Comparison of ENCODE assay signal across 8 mouse cellular contexts in the genomic region with DNA sequence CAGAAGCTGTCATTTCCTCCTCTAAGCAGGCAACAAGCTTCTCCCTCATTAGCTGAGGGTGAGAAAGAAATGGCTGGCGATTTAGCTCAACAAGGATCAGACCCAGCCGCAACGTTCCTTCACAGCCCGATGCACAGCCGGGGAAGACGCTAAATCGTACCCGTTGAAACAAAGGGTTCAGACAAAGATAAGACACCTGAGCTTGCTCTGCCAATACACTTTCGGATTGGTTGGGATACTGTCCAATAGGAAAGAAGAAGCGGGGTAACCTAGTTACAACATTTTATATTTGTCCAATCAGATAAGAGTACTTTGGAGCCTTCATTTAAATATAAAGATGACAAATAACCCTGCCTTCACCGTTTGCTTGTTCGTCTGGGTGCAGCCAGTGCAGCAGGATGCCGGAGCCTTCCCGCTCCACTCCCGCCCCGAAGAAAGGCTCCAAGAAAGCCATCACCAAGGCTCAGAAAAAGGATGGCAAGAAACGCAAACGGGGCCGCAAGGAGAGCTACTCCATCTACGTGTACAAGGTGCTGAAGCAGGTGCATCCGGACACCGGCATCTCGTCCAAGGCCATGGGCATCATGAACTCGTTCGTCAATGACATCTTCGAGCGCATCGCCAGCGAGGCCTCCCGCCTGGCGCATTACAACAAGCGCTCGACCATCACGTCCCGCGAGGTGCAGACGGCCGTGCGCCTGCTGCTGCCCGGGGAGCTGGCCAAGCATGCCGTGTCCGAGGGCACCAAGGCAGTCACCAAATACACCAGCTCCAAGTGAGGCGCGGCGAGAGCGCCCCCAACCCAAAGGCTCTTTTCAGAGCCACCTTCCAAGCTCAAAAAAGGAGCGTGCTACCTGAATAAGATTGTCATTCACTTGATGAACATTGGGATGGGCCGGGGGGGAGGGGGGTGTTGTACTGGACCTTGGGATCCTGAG. TPM values are rescaled to one million over a fixed set of nuclear protein-coding genes. Genes with fewer than 3 reads are reported as not detected.
DNase-seq lines count a peak whose midpoint lies in the region; ATAC-seq and TF ChIP-seq lines count a peak whose summit lies in the region.

A gene (plus strand): TSS at position 379 of the 938 bp plus-strand sequence.

- peaks cover 10% of the 10 kb centered on the region for H3K4me1 ChIP-seq in G1E (ENCODE audit: insufficient read depth, low read depth, low read length)
- H3K4me1 ChIP-seq in forebrain, embryonic 11.5 days (replicated peaks; ENCODE audit: control insufficient read depth, insufficient read depth, low read length): peaks cover 4% of the 10 kb centered on the region; the same call in 1 of the 2 replicates
- peaks cover 27% of the 10 kb centered on the region for H3K4me1 ChIP-seq in hindbrain, embryonic 12.5 days
- no peaks in the 10 kb centered on the region; the same call in 1 of the 2 replicates for H3K4me1 ChIP-seq in lung, embryonic 16.5 days (replicated peaks; ENCODE audit: control insufficient read depth, insufficient read depth, low read length)

- H3K36me3 ChIP-seq in G1E (replicated peaks): no peaks in the 10 kb centered on the region
- H3K36me3 ChIP-seq in forebrain, embryonic 11.5 days (ENCODE audit: control insufficient read depth, insufficient read depth, low read length): no peaks in the 10 kb centered on the region
- H3K36me3 ChIP-seq in hindbrain, embryonic 12.5 days: no peaks in the 10 kb centered on the region
- no peaks in the 10 kb centered on the region for H3K36me3 ChIP-seq in lung, embryonic 16.5 days (ENCODE audit: control insufficient read depth, insufficient read depth, low read length)

- no peak for TF ChIP-seq CTCF in G1E (IDR thresholded peaks at IDR 0.05; ENCODE audit: low read depth, low read length)

- H3K27me3 ChIP-seq in G1E (ENCODE audit: insufficient read depth, low read length): peaks cover 62% of the 10 kb centered on the region
- no peaks in the 10 kb centered on the region for H3K27me3 ChIP-seq in forebrain, embryonic 11.5 days (ENCODE audit: control insufficient read depth, insufficient read depth, low read length)
- no peaks in the 10 kb centered on the region for H3K27me3 ChIP-seq in hindbrain, embryonic 12.5 days
- H3K27me3 ChIP-seq in lung, embryonic 16.5 days (ENCODE audit: control insufficient read depth, insufficient read depth, low read depth, low read length): peaks cover 24% of the 10 kb centered on the region

- peak within 1 kb of the TSS; percentile 87 for H3K9ac ChIP-seq in forebrain, embryonic 11.5 days (ENCODE audit: low read length)
- H3K9ac ChIP-seq in hindbrain, embryonic 12.5 days: peak within 1 kb of the TSS; percentile 91
- H3K9ac ChIP-seq in lung, embryonic 16.5 days (ENCODE audit: low read length): peak within 1 kb of the TSS; percentile 60

- H3K27ac ChIP-seq in forebrain, embryonic 11.5 days (ENCODE audit: low read depth, low read length): peak within 1 kb of the TSS; percentile 96
- H3K27ac ChIP-seq in hindbrain, embryonic 12.5 days: peak within 1 kb of the TSS; percentile 99
- peak within 1 kb of the TSS; percentile 77 for H3K27ac ChIP-seq in lung, embryonic 16.5 days (ENCODE audit: low read length)

- no peak; the same call in 1 of the 2 replicates for ATAC-seq in G1E (ENCODE audit: extremely low read depth, insufficient number of reproducible peaks, low FRiP score, poor library complexity, severe bottlenecking)
- peak; percentile 92 for ATAC-seq in forebrain, embryonic 11.5 days (replicated peaks; ENCODE audit: low FRiP score)
- peak; percentile 92 for ATAC-seq in hindbrain, embryonic 12.5 days (ENCODE audit: low FRiP score)
- ATAC-seq in lung, embryonic 16.5 days (ENCODE audit: low read depth): peak; percentile 84

- WGBS in forebrain, embryonic 11.5 days: under 1% methylated on average over 44 of the region's 48 CpGs
- WGBS in hindbrain, embryonic 12.5 days: under 1% methylated on average over 48 of the region's 48 CpGs
- under 1% methylated on average over 45 of the region's 48 CpGs for WGBS in lung, embryonic 16.5 days

- no peaks in the 10 kb centered on the region for H3K9me3 ChIP-seq in G1E (replicated peaks)
- no peaks in the 10 kb centered on the region for H3K9me3 ChIP-seq in forebrain, embryonic 11.5 days (ENCODE audit: control insufficient read depth, low read length)
- no peaks in the 10 kb centered on the region for H3K9me3 ChIP-seq in hindbrain, embryonic 12.5 days (replicated peaks)
- no peaks in the 10 kb centered on the region for H3K9me3 ChIP-seq in lung, embryonic 16.5 days (ENCODE audit: control insufficient read depth, low read length)

- H3K4me3 ChIP-seq in G1E (ENCODE audit: low read depth, low read length): peak within 1 kb of the TSS; percentile 68
- peak within 1 kb of the TSS; percentile 55 for H3K4me3 ChIP-seq in forebrain, embryonic 11.5 days (ENCODE audit: low read depth, low read length)
- H3K4me3 ChIP-seq in hindbrain, embryonic 12.5 days: peak within 1 kb of the TSS; percentile 58
- peak within 1 kb of the TSS; percentile 40 for H3K4me3 ChIP-seq in lung, embryonic 16.5 days (ENCODE audit: low read length)

- peak within 1 kb of the TSS; percentile 67 for H3K4me2 ChIP-seq in forebrain, embryonic 11.5 days (ENCODE audit: low read depth, low read length, severe bottlenecking)
- peak within 1 kb of the TSS; percentile 60 for H3K4me2 ChIP-seq in hindbrain, embryonic 12.5 days (replicated peaks)
- H3K4me2 ChIP-seq in lung, embryonic 16.5 days (ENCODE audit: low read depth, low read length): peak within 1 kb of the TSS; percentile 48

- DNase-seq in G1E (ENCODE audit: low spot score): no peak
- DNase-seq in c-Kit-positive CD71-positive TER-119-positive erythroid progenitor cells, embryonic 14.5 days (ENCODE audit: low spot score): peak; percentile 57
- peak; percentile 83 for DNase-seq in forebrain, embryonic 11.5 days (ENCODE audit: low spot score)
- peak; percentile 72 to 78 for DNase-seq in layer of hippocampus, postnatal 10 days (ENCODE audit: low spot score in 2 of 2)
- peak; percentile 77 for DNase-seq in retina, adult 2 months (ENCODE audit: low read depth, low spot score)
- peak; percentile 81 for DNase-seq in thymus, postnatal 25 days

RNA-seq across cellular contexts. Expression of the gene that starts here (rescaled TPM):
- total RNA-seq in G1E (2014; fragmentation: Nextera tagmentation) (2.7 and 23.2 TPM in 2 replicates), G1E (2017) (6.0 and 7.1 TPM in 2 replicates)
- polyA plus RNA-seq in G1E (2012): 0.20 TPM in 1 of 2 replicates, not detected in the other
- polyA plus RNA-seq in forebrain, embryonic 11.5 days (2014; fragmentation: Nextera tagmentation; extraction: Ambion mirVana): 84.9 and 93.6 TPM in 2 replicates
- polyA plus RNA-seq in hindbrain, embryonic 12.5 days (2016; fragmentation: Nextera tagmentation; extraction: Ambion mirVana): 149 and 154 TPM in 2 replicates
- total RNA-seq in layer of hippocampus, postnatal 10 days (2021): 100 to 1,000 TPM; 146 to 155 TPM
- polyA plus RNA-seq in lung, embryonic 16.5 days (2015; fragmentation: Nextera tagmentation; extraction: Ambion mirVana): 24.0 and 28.3 TPM in 2 replicates

Comparison
In these comparisons a context has a peak if more than half of its experiments do, and no peak if none do; other contexts are left out.
1. RNA of the gene that starts here (total RNA-seq): 146 to 155 TPM in layer of hippocampus, postnatal 10 days; 2.7 to 23.2 TPM in G1E; every median in the first group is over 4 times any median in the second.
2. RNA of the gene that starts here (polyA plus RNA-seq): 149 to 154 TPM in hindbrain, embryonic 12.5 days, 84.9 to 93.6 TPM in forebrain, embryonic 11.5 days and 24.0 to 28.3 TPM in lung, embryonic 16.5 days; 0.20 TPM in G1E; every median in the first group is over 10 times any median in the second.
3. Peak in every context shown above with its lines, with median percentiles within 50 percentile points of each other: H3K4me3 ChIP-seq, H3K27ac ChIP-seq, H3K4me2 ChIP-seq and H3K9ac ChIP-seq.